Mouse (Mus musculus) CH12F3 (cell line): Measurements from ENCODE around the gene Tmem192.
"Not testable (repeated sequence)": the region's sequence is repeated elsewhere in the genome, so short reads cannot be mapped to it uniquely, and the experiment has no call there.

Source experiments
- in situ Hi-C: fragments of 300-500 bp; cut with MboI; formaldehyde crosslinking; loops from 2 replicates; pipeline ENCODE4 v1.14.3; 2020; ENCODE audit warnings: low sequenced_read_pairs

Gene Tmem192

DNA sequence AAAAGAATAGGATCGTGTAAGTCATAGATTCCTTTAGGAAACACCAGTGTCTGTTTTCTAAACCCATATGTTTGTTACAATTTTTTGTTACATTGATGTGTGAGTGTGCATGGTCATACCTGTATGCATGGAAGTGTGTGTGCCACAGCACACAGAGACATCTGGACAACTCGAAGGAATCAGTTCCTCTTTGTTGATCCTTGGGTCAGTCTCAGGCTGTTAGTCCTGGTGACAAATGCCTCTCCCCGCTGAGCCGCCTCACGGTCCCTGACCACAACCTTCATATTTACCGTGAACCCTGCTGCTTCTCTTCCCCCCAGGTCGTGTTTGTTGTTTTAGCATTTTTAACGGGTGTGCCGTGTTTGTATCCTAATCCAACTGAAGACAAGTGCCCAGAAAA lies 12.0 kb downstream of the Tmem192 start:
- in situ Hi-C loops = no loop called here

DNA sequence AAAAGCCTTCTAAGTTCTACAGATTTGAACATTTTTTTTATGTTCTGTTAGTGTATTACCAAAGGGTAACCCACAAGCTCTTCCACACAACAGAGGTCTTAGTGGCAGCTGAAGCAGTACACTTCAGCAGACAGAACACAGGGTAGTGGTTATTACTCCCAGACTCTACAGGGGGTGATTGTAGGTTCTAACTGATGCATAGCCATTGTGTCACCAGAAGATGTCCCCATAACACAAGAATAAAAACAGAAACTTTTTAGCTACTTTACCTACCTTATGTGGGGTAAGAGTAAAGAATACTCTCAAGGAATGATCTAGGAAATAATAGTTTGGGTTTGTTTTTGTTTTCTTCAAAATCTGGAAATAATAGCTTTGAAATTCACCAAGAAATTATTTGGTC lies 15.9 kb downstream of the Tmem192 start:
- in situ Hi-C loops = no loop called here

DNA sequence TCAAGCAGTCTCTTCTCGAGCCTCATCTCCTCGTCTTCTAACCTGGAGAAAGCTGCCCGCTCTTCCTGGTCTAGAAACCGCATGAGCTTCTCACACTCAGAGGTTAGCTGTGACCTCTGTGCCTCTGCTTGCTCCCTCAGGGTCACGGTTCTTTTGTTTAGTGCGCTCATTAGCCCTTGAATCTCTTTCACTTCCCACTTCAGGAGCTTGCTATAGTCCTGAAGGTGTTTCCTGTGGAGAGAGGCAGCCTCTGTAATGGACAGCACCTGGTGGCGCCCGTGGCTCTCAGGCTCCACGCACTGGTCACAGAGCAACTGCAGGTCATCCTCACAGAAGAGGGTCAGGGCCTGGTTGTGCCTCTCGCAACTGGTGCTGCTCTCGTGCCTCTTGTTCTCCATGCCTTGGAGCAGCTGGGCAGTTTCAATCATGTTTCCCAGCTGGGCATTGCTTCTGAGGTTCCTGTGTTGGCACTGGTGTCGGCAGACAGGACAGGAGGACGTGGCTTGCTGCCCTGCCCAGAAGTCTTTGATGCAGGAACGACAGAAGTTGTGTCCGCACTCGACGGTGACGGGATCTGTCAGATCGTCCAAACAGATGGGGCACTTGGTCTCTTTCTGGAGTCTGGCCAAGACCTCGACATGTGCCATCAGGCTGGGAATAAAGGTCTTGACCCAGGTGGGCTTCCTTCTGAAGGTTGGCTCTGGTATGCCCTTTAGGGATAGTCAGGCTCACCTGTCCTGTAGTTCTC lies 36.3 kb downstream of the Tmem192 start:
- in situ Hi-C loops = no loop called here

DNA sequence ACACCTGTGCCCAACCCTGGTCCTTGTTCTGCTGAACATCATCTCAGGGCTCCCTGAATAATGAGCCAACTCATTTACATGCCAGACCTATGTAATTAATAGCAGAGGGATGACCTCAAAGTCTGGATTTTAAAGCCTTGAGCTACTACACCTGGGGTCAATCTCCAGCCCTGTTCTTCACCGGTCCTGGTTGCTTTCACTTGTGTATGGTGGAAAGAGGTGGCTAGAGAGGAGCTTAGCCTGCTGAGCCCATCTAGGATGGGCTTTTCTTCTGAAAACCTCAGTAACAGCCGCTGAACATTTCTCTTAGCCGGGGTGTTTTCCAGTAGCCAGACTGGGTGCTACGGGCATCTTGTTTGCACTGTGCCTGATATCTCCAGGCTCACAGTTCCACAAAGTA lies 40.7 kb downstream of the Tmem192 start, which contains the start of gene Trim75:
Trim75 (minus strand) TSS at position 101 of the 400 bp plus-strand sequence.
- in situ Hi-C loops = no loop called here

DNA sequence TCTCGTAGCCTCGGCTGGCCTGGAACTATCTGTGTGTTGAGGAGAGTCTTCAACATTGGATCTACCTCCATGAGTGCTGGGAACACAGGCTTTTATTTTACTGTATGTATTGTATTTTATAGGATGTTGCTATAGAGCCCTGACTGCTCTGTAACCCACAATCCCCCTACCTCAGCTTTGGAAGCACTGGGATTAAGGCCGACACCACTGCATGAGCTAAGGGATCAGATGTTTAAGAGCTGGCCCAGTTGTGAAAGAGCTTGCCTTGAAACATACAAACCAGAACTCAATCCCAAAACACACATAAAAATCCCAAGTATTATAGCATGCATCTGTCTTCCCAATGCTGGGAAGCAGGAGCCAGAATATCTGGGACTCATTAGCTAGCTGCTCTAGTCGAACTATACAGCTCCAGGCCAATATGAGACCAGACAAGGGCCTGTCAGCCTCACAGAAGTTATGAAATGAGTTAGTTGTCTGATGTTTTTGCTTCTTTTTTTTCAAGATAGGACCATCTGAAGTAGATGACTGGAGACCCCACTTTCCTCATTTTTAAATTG lies 51.9 kb downstream of the Tmem192 start:
- in situ Hi-C loops = no loop called here

DNA sequence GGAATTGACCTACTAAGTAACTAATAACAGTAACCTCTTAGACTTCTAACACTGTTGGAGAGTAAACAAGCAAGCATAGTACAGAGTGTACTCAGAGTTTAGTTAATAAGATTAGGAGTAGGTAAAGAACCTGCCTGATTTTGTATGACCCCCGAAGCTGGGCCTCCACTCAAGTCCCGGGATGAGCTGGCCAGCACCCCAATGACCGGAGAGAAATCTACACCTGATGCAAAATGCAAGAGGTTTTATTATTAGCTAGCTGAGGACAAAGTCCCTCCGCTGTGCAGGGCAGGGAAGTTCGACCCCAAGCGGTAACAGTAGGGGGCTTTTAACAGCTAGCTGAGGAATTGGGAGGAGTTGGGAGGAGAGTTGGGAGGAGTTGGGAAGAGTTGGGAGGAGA lies 60.6 kb downstream of the Tmem192 start:
- in situ Hi-C loops = not testable (repeated sequence)

DNA sequence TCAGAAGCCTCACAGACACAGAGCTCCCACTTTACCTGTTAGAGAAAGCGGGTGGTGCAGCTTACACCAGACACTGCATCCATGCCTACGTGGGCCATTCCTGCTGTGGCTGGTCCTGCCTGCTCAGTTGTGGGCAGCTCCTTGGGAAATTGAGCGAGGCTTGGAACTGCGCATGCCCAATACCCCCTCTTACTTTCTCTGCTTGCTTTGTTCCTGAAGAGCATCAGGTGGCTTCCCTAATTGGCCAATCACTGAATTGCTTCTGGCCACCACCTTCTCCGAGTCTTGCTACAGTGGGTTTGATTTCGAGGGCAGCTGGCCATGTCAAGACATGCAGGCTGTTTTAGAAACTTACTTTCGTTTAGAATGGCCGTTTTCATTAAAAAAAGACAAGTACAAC lies 71.4 kb downstream of the Tmem192 start, which contains the start of the genes Trim61 and Trim60:
Trim61 (minus strand) TSS at position 101 of the 400 bp plus-strand sequence.
Trim60 (minus strand) TSS at position 162 of the 400 bp plus-strand sequence.
- in situ Hi-C loops = no loop called here
